Mouse (Mus musculus): ENCODE results near the gene Robo1.

The Robo1 gene

GRCm38 (mm10) chr16:72678947-72679558, 370.9 kb downstream of the Robo1 start:
- no peak for DNase-seq (ENCODE audit: low spot score)

- DNase-seq (ENCODE audit: low spot score), result no peak
These were observed 377.7 kb downstream of the Robo1 start for GRCm38 (mm10) chr16:72685604-72686479.

- no peak for DNase-seq (ENCODE audit: low spot score)
These were observed 378.5 kb downstream of the Robo1 start for GRCm38 (mm10) chr16:72686480-72687053.

GRCm38 (mm10) chr16:72687651-72688050, 379.5 kb downstream of the Robo1 start:
- DNase-seq (ENCODE audit: low spot score), result no peak

GRCm38 (mm10) chr16:72688185-72688681, 380.1 kb downstream of the Robo1 start:
- no peak for DNase-seq (ENCODE audit: low spot score)

GRCm38 (mm10) chr16:72691909-72692308, 383.8 kb downstream of the Robo1 start:
- DNase-seq (ENCODE audit: low spot score), result no peak

GRCm38 (mm10) chr16:72693446-72694274, 385.6 kb downstream of the Robo1 start:
- DNase-seq (ENCODE audit: low spot score), result no peak

GRCm38 (mm10) chr16:72694787-72695186, 386.7 kb downstream of the Robo1 start:
- no peak for DNase-seq (ENCODE audit: low spot score)

- DNase-seq (ENCODE audit: low spot score), result no peak
These were observed 391.3 kb downstream of the Robo1 start for GRCm38 (mm10) chr16:72699238-72700006.

GRCm38 (mm10) chr16:72700297-72700696, 392.2 kb downstream of the Robo1 start:
- DNase-seq (ENCODE audit: low spot score), result no peak

- DNase-seq (ENCODE audit: low spot score), result no peak
These were observed 395.4 kb downstream of the Robo1 start for GRCm38 (mm10) chr16:72703486-72703885.

GRCm38 (mm10) chr16:72705851-72706250, 397.7 kb downstream of the Robo1 start:
- DNase-seq (ENCODE audit: low spot score), result no peak

GRCm38 (mm10) chr16:72708526-72708925, 400.4 kb downstream of the Robo1 start:
- DNase-seq (ENCODE audit: low spot score), result no peak

- no peak for DNase-seq (ENCODE audit: low spot score)
These were observed 409.2 kb downstream of the Robo1 start for GRCm38 (mm10) chr16:72717118-72717802.

- no peak for DNase-seq (ENCODE audit: low spot score)
These were observed 411.0 kb downstream of the Robo1 start for GRCm38 (mm10) chr16:72719063-72719462.

- DNase-seq (ENCODE audit: low spot score), result no peak
These were observed 412.9 kb downstream of the Robo1 start for GRCm38 (mm10) chr16:72720979-72721378.

GRCm38 (mm10) chr16:72721713-72722481, 413.8 kb downstream of the Robo1 start:
- no peak for DNase-seq (ENCODE audit: low spot score)

- DNase-seq (ENCODE audit: low spot score), result no peak
These were observed 426.1 kb downstream of the Robo1 start for GRCm38 (mm10) chr16:72734234-72734633.

GRCm38 (mm10) chr16:72735175-72735574, 427.1 kb downstream of the Robo1 start:
- no peak for DNase-seq (ENCODE audit: low spot score)

GRCm38 (mm10) chr16:72735588-72735987, 427.5 kb downstream of the Robo1 start:
- DNase-seq (ENCODE audit: low spot score), result no peak
